Mouse (Mus musculus) kidney, embryonic 16.5 days (tissue): ENCODE measurements around the gene Axin1. TPM values are rescaled to one million over a fixed set of nuclear protein-coding genes. Genes with fewer than 3 reads are reported as not detected.
"Not testable (repeated sequence)": the region's sequence is repeated elsewhere in the genome, so short reads cannot be mapped to it uniquely, and the experiment has no call there.

Experiments used
- ATAC-seq: fragments of 200-750 bp; cut with Nextera tagmentation; 2 replicates; pipeline ENCODE4 v1.8.0; 2017; ENCODE audit warnings: moderate TSS enrichment; ENCODE audit not compliant: low FRiP score, low TSS enrichment
- H3K27ac ChIP-seq: fragments of 300-500 bp; sonication (generic); 2 replicates; pipeline ENCODE4 v1.5.1; 2014; ENCODE audit warnings: low read length
- H3K27me3 ChIP-seq: fragments of 300-500 bp; sonication (generic); 2 replicates; pipeline ENCODE4 v1.6.1; 2014; ENCODE audit warnings: low read length, control low read depth, mixed read lengths; ENCODE audit not compliant: insufficient read depth
- H3K36me3 ChIP-seq: fragments of 300-500 bp; sonication (generic); 2 replicates; pipeline ENCODE4 v1.6.1; 2014; ENCODE audit warnings: low read length, control low read depth, mixed read lengths; ENCODE audit not compliant: insufficient read depth
- H3K4me1 ChIP-seq: fragments of 300-500 bp; sonication (generic); 2 replicates; pipeline ENCODE4 v1.6.1; 2014; ENCODE audit warnings: low read length, control low read depth, mixed read lengths; ENCODE audit not compliant: insufficient read depth
- H3K4me2 ChIP-seq: fragments of 300-500 bp; sonication (generic); replicated peaks from 2 replicates; pipeline ENCODE4 v1.6.1; 2014; ENCODE audit warnings: low read depth, low read length
- H3K4me3 ChIP-seq: fragments of 300-500 bp; sonication (generic); 2 replicates; pipeline ENCODE4 v1.5.1; 2014; ENCODE audit warnings: mild to moderate bottlenecking, low read length
- H3K9ac ChIP-seq: fragments of 300-500 bp; sonication (generic); replicated peaks from 2 replicates; pipeline ENCODE4 v1.6.1; 2014; ENCODE audit warnings: low read length
- H3K9me3 ChIP-seq: fragments of 300-500 bp; sonication (generic); 2 replicates; pipeline ENCODE4 v1.6.1; 2016; ENCODE audit warnings: low read length, control low read depth
- WGBS: fragments of 180-500 bp; shearing (Covaris S2); extraction: QIAGEN DNeasy Blood & Tissue Kit; methylation state at CpG from one replicate; pipeline ENCODE4 v1.1.7; 2014; 5-methylcytosine and 5-hydroxymethylcytosine counted together
- polyA plus RNA-seq: library from polyadenylated mRNA; unstranded; fragments of >200 nt; fragmentation: Nextera tagmentation; extraction: Ambion mirVana; gene quantifications from 2 replicates; pipeline ENCODE4 v1.2.1, GENCODE M21; 2015

Axin1 gene
- polyA plus RNA-seq, 1 experiment from 2014 or later, result 11.7 TPM

DNA sequence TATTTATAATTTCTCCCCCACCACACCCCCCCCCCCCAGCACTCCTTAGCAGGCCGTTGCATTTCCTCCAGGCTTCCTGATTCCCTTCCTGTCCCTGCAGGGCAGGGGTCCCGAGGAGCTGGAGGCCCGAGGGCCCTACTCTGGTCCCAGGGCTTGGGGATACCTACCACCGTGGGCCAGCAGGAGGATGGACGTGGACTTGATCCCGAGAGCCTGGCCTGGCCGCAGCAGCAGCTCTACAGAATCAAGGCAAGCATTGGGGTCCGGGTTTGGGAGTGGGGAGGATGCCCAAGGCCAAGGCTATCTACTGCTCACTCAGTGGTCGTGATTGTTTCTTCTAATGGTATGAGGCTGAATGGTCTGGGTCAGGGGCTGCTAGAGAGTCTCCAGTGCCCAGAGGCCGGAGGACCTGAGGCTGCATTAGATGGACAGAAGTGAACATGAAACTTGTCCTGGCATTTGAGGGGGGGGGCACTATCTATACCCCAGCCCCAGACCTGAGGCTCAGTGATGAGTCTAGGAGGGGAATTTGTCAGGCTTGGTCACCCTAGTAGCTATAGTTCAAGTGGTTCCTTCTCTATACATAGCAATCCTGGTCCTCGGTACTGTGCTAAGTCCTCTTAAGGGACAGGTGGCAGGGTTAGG, 1.3 kb upstream of the Axin1 start:
- Histone ChIP-seq H3K36me3 (no peaks in the 10 kb centered on the region), H3K27ac (no peak overlapping the region), H3K9me3 (no peaks in the 10 kb centered on the region), H3K4me1 (peaks cover 22% of the 10 kb centered on the region), H3K9ac (no peak overlapping the region), H3K4me3 (no peak overlapping the region), H3K27me3 (no peaks in the 10 kb centered on the region), H3K4me2 (no peak overlapping the region)
- ATAC-seq, result no peak
- 88% methylated on average over 11 of the region's 11 CpGs for WGBS

DNA sequence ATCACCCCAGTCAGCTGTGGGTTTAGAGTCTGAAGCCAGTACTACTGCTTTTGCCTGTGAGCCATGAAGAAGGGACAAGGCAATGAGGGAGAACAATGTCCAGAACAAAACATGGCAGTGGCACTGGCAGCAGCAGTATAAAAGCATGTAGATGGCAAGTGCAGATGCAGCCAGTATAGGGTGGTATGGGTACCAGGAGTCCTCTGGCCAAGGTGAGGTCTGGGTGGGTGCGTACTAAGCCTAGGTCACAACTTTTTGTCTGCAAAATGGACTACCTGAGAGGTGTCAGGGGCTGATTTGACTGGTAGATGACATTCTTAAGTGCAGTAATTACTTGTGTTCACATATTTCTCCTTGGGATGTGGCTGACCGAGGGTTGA, 747 bp upstream of the Axin1 start:
- peaks cover 3% of the 10 kb centered on the region for H3K36me3 ChIP-seq
- no peak for ATAC-seq
- H3K27me3 ChIP-seq, result no peaks in the 10 kb centered on the region
- peaks cover 22% of the 10 kb centered on the region for H3K4me1 ChIP-seq
- H3K9ac ChIP-seq, result peak overlapping the region; percentile 65
- peak overlapping the region; percentile 78 for H3K4me3 ChIP-seq
- WGBS, result 72% methylated on average over 2 of the region's 2 CpGs
- H3K4me2 ChIP-seq, result peak overlapping the region; percentile 70
- H3K9me3 ChIP-seq, result no peaks in the 10 kb centered on the region
- H3K27ac ChIP-seq, result peak overlapping the region; percentile 64; the same call in 1 of the 2 replicates

DNA sequence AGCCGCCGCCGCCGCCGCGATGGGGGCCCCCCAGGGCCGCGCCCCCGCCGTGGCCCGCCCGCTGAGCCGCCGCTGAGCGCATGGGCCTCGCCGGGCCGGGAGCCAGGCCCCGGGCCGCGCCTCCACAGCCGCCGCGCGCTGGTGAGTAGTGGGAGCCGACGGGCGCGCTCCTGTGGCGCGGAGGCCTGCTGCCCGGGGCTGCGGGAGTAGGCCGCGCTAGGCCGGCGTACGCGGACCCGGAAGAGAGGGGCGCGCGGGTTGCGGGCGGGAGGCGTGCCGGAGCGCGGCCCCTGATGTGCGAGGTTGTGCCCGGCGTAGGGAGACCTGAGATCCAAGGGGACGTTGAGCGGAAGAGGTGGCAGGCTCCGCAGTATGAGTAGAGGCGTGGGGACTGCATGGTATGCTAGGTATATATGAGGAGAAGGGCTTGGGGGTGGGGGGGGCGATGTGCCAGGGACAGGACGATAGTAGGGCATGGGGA, 453 bp downstream of the Axin1 start:
- WGBS, result under 1% methylated on average over 47 of the region's 58 CpGs
- H3K4me3 ChIP-seq, result peak overlapping the region; percentile 78

DNA sequence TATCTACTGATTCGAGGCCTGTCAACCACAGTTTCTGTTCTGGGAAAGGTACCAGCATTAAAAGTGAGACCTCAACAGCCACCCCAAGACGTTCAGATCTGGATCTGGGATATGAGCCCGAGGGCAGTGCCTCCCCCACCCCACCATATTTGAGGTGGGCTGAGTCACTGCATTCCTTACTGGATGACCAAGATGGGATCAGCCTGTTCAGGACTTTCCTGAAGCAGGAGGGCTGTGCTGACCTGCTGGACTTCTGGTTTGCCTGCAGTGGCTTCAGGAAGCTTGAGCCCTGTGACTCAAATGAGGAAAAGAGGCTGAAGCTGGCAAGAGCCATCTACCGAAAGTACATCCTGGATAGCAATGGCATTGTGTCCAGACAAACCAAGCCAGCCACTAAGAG, 4.3 kb downstream of the Axin1 start:
- Histone ChIP-seq H3K4me3 (no peak overlapping the region), H3K4me1 (peaks cover 20% of the 10 kb centered on the region), H3K27ac (no peak overlapping the region), H3K4me2 (no peak overlapping the region), H3K36me3 (peaks cover 30% of the 10 kb centered on the region), H3K27me3 (no peaks in the 10 kb centered on the region), H3K9me3 (no peaks in the 10 kb centered on the region), H3K9ac (no peak overlapping the region)
- WGBS, result 85% methylated on average over 4 of the region's 4 CpGs
- no peak for ATAC-seq

More for the DNA sequence above, 453 bp downstream of the Axin1 start:
- Histone ChIP-seq H3K4me1 (peaks cover 22% of the 10 kb centered on the region), H3K4me2 (peak overlapping the region; percentile 70), H3K36me3 (peaks cover 14% of the 10 kb centered on the region), H3K27me3 (no peaks in the 10 kb centered on the region), H3K27ac (peak overlapping the region; percentile 95), H3K9ac (peak overlapping the region; percentile 98), H3K9me3 (no peaks in the 10 kb centered on the region)
- peak; percentile 76 for ATAC-seq

DNA sequence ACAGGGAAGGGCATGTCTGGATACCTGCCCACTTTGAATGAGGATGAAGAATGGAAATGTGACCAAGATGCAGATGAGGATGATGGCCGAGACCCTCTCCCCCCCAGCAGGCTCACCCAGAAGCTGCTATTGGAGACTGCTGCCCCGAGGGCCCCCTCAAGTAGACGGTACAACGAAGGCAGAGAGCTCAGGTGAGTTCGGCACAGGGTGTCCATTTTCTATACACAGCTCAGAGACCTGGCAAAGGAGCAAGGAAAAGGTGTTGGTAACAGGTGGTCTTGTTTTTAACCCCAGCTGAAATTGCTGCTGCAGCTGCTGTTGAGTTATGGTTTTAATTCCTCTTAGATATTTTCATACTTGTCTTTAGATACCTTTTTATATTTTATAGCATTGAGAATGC, 4.9 kb downstream of the Axin1 start:
- H3K4me1 ChIP-seq, result peaks cover 16% of the 10 kb centered on the region; the same call in 1 of the 2 replicates
- WGBS, result 96% methylated on average over 5 of the region's 5 CpGs
- H3K27ac ChIP-seq, result no peak overlapping the region
- H3K36me3 ChIP-seq, result peaks cover 33% of the 10 kb centered on the region
- no peak overlapping the region for H3K4me3 ChIP-seq
- ATAC-seq, result no peak
- no peak overlapping the region for H3K4me2 ChIP-seq
- H3K9me3 ChIP-seq, result no peaks in the 10 kb centered on the region
- H3K9ac ChIP-seq, result no peak overlapping the region
- H3K27me3 ChIP-seq, result no peaks in the 10 kb centered on the region

DNA sequence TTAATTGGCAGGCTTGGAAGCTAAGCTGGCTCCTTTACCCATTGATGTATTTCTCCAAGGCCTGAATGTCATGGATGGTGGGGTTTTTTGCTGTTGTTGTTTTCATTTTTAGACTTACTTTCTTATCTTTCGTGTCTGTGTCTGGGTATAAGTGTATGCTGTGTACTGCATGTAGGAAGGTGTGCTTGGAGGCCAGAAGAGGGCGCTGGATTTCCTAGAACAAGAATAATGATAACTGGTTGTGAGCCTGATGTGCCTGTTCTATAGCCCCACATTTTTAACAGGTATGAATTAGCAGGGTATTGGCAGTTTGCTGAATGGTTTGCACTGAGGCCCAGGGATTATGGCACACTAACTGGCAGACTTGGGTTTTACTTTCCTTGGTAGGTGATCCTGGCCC, 10.6 kb downstream of the Axin1 start:
- Histone ChIP-seq H3K9me3 (no peaks in the 10 kb centered on the region; the same call in 1 of the 2 replicates), H3K4me1 (no peaks in the 10 kb centered on the region), H3K4me2 (no peak overlapping the region), H3K9ac (no peak overlapping the region), H3K27me3 (no peaks in the 10 kb centered on the region), H3K4me3 (no peak overlapping the region), H3K27ac (no peak overlapping the region), H3K36me3 (peaks cover 60% of the 10 kb centered on the region)
- ATAC-seq, result no peak
- WGBS, result 81% methylated on average over 2 of the region's 2 CpGs

DNA sequence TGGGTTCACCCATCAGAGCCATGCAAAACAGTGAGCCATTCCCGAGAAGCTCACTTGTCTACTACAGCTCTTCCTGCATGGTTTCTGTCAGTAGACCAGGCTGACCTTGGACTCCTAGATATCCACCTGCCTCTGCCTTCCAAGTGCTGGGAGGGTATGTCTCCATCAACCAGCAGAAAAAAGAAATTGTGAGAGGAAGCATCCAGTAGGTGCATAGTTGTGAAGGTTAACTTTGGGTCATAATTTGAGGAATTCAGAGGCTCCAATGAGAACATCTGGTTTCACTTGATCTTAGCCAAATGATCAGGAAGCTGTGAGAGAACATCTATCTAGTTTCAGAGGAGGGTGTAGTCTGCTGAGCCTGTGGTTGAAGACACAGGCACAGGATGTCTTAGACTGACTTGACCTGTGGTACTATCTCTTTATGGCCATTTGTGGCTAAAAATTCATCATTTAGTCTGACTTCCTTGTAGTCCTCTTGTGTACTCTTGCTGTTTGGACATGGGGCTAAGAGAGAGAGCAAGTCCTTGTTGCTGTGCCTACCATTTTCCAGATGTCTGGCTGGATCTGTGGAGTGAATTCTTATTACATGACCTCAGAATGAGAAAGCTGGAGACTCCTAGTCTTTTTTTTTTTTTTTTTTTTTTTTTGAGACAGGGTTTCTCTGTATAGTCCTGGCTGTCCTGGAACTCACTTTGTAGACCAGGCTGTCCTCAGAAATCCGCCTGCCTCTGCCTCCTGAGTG, 13.6 kb downstream of the Axin1 start:
- H3K27ac ChIP-seq, result no peak overlapping the region
- H3K9ac ChIP-seq, result no peak overlapping the region
- no peak overlapping the region for H3K4me2 ChIP-seq
- no peak overlapping the region for H3K4me3 ChIP-seq
- no peak for ATAC-seq
- H3K9me3 ChIP-seq, result no peaks in the 10 kb centered on the region; the same call in 1 of the 2 replicates
- H3K36me3 ChIP-seq, result peaks cover 62% of the 10 kb centered on the region
- no peaks in the 10 kb centered on the region for H3K27me3 ChIP-seq
- 95% methylated on average over 2 of the region's 2 CpGs for WGBS
- H3K4me1 ChIP-seq, result no peaks in the 10 kb centered on the region

DNA sequence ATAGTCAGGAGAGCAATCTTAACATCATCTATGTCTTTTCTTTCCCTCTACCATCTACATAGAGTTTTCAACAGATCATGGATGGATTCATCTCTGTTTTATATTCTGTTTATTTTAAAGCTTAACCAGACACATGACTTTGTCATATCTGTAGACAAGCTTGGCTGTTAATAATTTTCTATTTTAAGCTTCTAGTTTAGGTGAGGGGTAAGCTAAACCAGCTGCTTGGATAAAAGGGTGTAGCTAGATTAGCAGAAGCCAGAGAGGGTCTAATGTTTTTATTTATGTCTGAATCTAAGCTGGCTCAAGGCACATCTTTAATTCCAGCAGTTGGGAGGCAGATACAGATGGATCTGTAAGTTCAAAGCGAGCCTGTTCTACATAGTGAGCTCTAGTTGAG, 24.2 kb downstream of the Axin1 start:
- no peak for ATAC-seq
- H3K27me3 ChIP-seq, result no peaks in the 10 kb centered on the region
- H3K4me2 ChIP-seq, result no peak overlapping the region
- H3K36me3 ChIP-seq, result no peaks in the 10 kb centered on the region; the same call in 1 of the 2 replicates
- no peak overlapping the region for H3K9ac ChIP-seq
- H3K4me3 ChIP-seq, result no peak overlapping the region
- no peaks in the 10 kb centered on the region for H3K9me3 ChIP-seq
- H3K4me1 ChIP-seq, result peaks cover 3% of the 10 kb centered on the region; the same call in 1 of the 2 replicates
- 94% methylated on average over 1 of the region's 1 CpGs for WGBS
- no peak overlapping the region for H3K27ac ChIP-seq

DNA sequence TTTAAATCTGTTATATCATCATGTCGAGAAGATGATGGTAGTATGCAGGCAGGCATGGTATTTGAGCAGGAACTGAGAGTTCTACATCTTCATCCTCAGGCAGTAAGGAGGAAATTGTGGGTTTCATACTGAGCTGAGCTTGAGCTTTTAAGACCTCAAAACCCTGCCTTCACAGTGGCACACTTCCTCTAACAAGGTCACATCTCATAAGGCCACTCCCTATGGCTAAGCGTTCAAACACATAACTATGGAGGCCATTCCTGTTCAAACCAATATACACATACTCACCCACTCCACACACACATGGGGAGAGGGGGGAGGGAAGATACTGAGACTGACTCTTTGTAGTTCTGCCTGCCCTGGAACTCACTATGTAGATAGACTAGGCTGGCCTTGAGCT, 29.6 kb downstream of the Axin1 start:
- no peak for ATAC-seq
- Histone ChIP-seq H3K9me3 (no peaks in the 10 kb centered on the region), H3K27ac (no peak overlapping the region), H3K27me3 (no peaks in the 10 kb centered on the region), H3K4me1 (peaks cover 3% of the 10 kb centered on the region; the same call in 1 of the 2 replicates), H3K9ac (no peak overlapping the region), H3K36me3 (no peaks in the 10 kb centered on the region; the same call in 1 of the 2 replicates), H3K4me2 (no peak overlapping the region), H3K4me3 (no peak overlapping the region)
- 91% methylated on average over 2 of the region's 2 CpGs for WGBS

DNA sequence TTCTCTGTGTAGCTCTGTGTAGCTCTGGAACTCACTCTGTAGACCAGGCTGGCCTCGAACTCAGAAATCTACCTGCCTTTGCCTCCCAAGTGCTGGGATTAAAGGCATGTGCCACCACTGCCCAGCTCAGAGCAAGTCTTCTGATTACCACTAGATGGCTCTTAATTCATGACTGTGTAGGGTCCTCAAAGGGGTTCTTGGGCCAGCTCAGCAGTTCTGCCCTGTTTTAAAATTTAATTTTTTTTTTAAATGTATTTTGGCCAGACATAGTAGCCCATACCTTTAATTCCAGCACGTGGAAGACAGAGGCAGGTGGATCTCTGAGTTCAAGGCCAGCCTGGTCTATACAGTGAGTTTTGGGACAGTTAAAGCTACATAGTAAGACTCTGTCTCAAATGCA, 36.8 kb downstream of the Axin1 start:
- not testable (repeated sequence) for ATAC-seq, H3K27me3 ChIP-seq, H3K27ac ChIP-seq, H3K4me2 ChIP-seq, H3K9me3 ChIP-seq, H3K4me1 ChIP-seq, H3K9ac ChIP-seq, H3K4me3 ChIP-seq
- 83% methylated on average over 2 of the region's 2 CpGs for whole genome bisulfite sequencing
- peaks cover 25% of the 10 kb centered on the region for H3K36me3 ChIP-seq
